Mouse (Mus musculus) ES-CJ7 (cell line): ENCODE measurements around the gene Mesp1.
"Not testable (repeated sequence)": the region's sequence is repeated elsewhere in the genome, so short reads cannot be mapped to it uniquely, and the experiment has no call there.

Experiments used
- DNase-seq: peaks from one replicate; pipeline ENCODE4 v3.0.0; 2011; ENCODE audit warnings: low read depth, low spot score

Mesp1 gene

GRCm38 (mm10) chr7:79792635-79793421 is 760 bp downstream of the Mesp1 start:
- peak; percentile 60 for DNase-seq

- DNase-seq: not testable (repeated sequence)
Observed at GRCm38 (mm10) chr7:79789812-79790211, 3.8 kb downstream of the Mesp1 start.

GRCm38 (mm10) chr7:79786295-79786694 is 7.3 kb downstream of the Mesp1 start:
- peak; percentile 81 for DNase-seq

- no peak for DNase-seq
Observed at GRCm38 (mm10) chr7:79782516-79782855, 11.1 kb downstream of the Mesp1 start.

GRCm38 (mm10) chr7:79781826-79782515 is 11.6 kb downstream of the Mesp1 start:
- no peak for DNase-seq

- DNase-seq: peak; percentile 78
Observed at GRCm38 (mm10) chr7:79780647-79781626, 12.7 kb downstream of the Mesp1 start.

GRCm38 (mm10) chr7:79771561-79772512 is 21.8 kb downstream of the Mesp1 start:
- DNase-seq: peak; percentile 67

GRCm38 (mm10) chr7:79769664-79770063 is 23.9 kb downstream of the Mesp1 start:
- DNase-seq: no peak

GRCm38 (mm10) chr7:79765991-79766390 is 27.6 kb downstream of the Mesp1 start:
- no peak for DNase-seq

GRCm38 (mm10) chr7:79762106-79762505 is 31.5 kb downstream of the Mesp1 start:
- no peak for DNase-seq

- DNase-seq: no peak
Observed at GRCm38 (mm10) chr7:79761124-79761876, 32.3 kb downstream of the Mesp1 start.

- no peak for DNase-seq
Observed at GRCm38 (mm10) chr7:79759766-79760165, 33.8 kb downstream of the Mesp1 start.

- no peak for DNase-seq
Observed at GRCm38 (mm10) chr7:79758176-79758575, 35.4 kb downstream of the Mesp1 start.

GRCm38 (mm10) chr7:79756334-79756733 is 37.3 kb downstream of the Mesp1 start:
- no peak for DNase-seq

- no peak for DNase-seq
Observed at GRCm38 (mm10) chr7:79749511-79749910, 44.1 kb downstream of the Mesp1 start.

- DNase-seq: no peak
Observed at GRCm38 (mm10) chr7:79747659-79748058, 45.9 kb downstream of the Mesp1 start.

- DNase-seq: no peak
Observed at GRCm38 (mm10) chr7:79744585-79744984, 49.0 kb downstream of the Mesp1 start.

GRCm38 (mm10) chr7:79744051-79744450 is 49.5 kb downstream of the Mesp1 start:
- DNase-seq: no peak

GRCm38 (mm10) chr7:79742659-79743536 is 50.7 kb downstream of the Mesp1 start, which contains the start of the genes Pex11a and Wdr93:
TSS of gene Pex11a (minus strand) at chr7:79743131.
TSS of gene Wdr93 (plus strand) at chr7:79743163.
- DNase-seq: peak; percentile 83
